21 mouse cellular contexts compared by ENCODE assay signal in genomic region chr17:69059760-69060159, GRCm38 (mm10). TPM values are rescaled to one million over a fixed set of nuclear protein-coding genes. Genes with fewer than 3 reads are reported as not detected.
DNase-seq lines count a peak whose midpoint lies in the region; ATAC-seq lines count a peak whose summit lies in the region.
"Had no signal": no experiment of that assay in that cellular context is flagged by ENCODE, and none has a peak within 500 bp of the region (broad histone marks: within the 10 kb centered on the region; RNA-seq: fewer than 3 reads in every experiment).

No protein-coding gene starts in this region.

- H3K4me1 ChIP-seq in heart, embryonic 10.5 days, result no peaks in the 10 kb centered on the region
- no peaks in the 10 kb centered on the region for H3K4me1 ChIP-seq in heart, embryonic 12.5 days (replicated peaks)
- H3K4me1 ChIP-seq in hindbrain, embryonic 13.5 days (replicated peaks), result no peaks in the 10 kb centered on the region
- H3K4me1 ChIP-seq: embryonic facial prominence, embryonic 10.5 days; embryonic facial prominence, embryonic 12.5 days; forebrain, embryonic 13.5 days; forebrain, embryonic 15.5 days had no signal

- intact Hi-C loops in left cerebral cortex, postnatal 25 days (cut with DNase I), result no loop called here
- intact Hi-C loops in left cerebral cortex, postnatal 36 days (cut with DNase I), result no loop called here

- no peak overlapping the region for H3K27ac ChIP-seq in heart, embryonic 10.5 days
- H3K27ac ChIP-seq in heart, embryonic 12.5 days (ENCODE audit: poor library complexity, severe bottlenecking), result no peak overlapping the region
- H3K27ac ChIP-seq in hindbrain, embryonic 13.5 days, result no peak overlapping the region
- H3K27ac ChIP-seq: embryonic facial prominence, embryonic 10.5 days; embryonic facial prominence, embryonic 12.5 days; forebrain, embryonic 13.5 days; forebrain, embryonic 15.5 days had no signal

- H3K4me2 ChIP-seq in heart, embryonic 12.5 days, result no peak overlapping the region
- H3K4me2 ChIP-seq in hindbrain, embryonic 13.5 days, result no peak overlapping the region
- H3K4me2 ChIP-seq: embryonic facial prominence, embryonic 12.5 days; forebrain, embryonic 13.5 days; forebrain, embryonic 15.5 days had no signal

- no peaks in the 10 kb centered on the region for H3K27me3 ChIP-seq in heart, embryonic 10.5 days (ENCODE audit: insufficient read depth, poor library complexity, severe bottlenecking)
- H3K27me3 ChIP-seq in heart, embryonic 12.5 days (replicated peaks), result no peaks in the 10 kb centered on the region
- no peaks in the 10 kb centered on the region for H3K27me3 ChIP-seq in hindbrain, embryonic 13.5 days
- H3K27me3 ChIP-seq: embryonic facial prominence, embryonic 12.5 days; forebrain, embryonic 13.5 days; forebrain, embryonic 15.5 days had no signal

- 89% methylated on average over 7 of the region's 7 CpGs for WGBS in heart, embryonic 10.5 days
- WGBS in heart, embryonic 12.5 days, result 81% methylated on average over 7 of the region's 7 CpGs
- WGBS in hindbrain, embryonic 13.5 days, result 93% methylated on average over 7 of the region's 7 CpGs

- H3K36me3 ChIP-seq in heart, embryonic 10.5 days, result no peaks in the 10 kb centered on the region
- no peaks in the 10 kb centered on the region for H3K36me3 ChIP-seq in heart, embryonic 12.5 days
- no peaks in the 10 kb centered on the region for H3K36me3 ChIP-seq in hindbrain, embryonic 13.5 days
- H3K36me3 ChIP-seq: embryonic facial prominence, embryonic 10.5 days; embryonic facial prominence, embryonic 12.5 days; forebrain, embryonic 15.5 days had no signal

- no peaks in the 10 kb centered on the region for H3K9me3 ChIP-seq in heart, embryonic 10.5 days
- peaks cover 5% of the 10 kb centered on the region; the same call in 1 of the 2 replicates for H3K9me3 ChIP-seq in heart, embryonic 12.5 days (replicated peaks)
- H3K9me3 ChIP-seq in hindbrain, embryonic 13.5 days, result no peaks in the 10 kb centered on the region
- H3K9me3 ChIP-seq: embryonic facial prominence, embryonic 10.5 days; embryonic facial prominence, embryonic 12.5 days; forebrain, embryonic 13.5 days; forebrain, embryonic 15.5 days had no signal

- H3K9ac ChIP-seq in heart, embryonic 12.5 days, result no peak overlapping the region
- H3K9ac ChIP-seq in hindbrain, embryonic 13.5 days, result no peak overlapping the region
- H3K9ac ChIP-seq: embryonic facial prominence, embryonic 12.5 days; forebrain, embryonic 13.5 days; forebrain, embryonic 15.5 days had no signal

- H3K4me3 ChIP-seq in heart, embryonic 10.5 days, result no peak overlapping the region
- H3K4me3 ChIP-seq in heart, embryonic 12.5 days, result no peak overlapping the region
- no peak overlapping the region for H3K4me3 ChIP-seq in hindbrain, embryonic 13.5 days
- H3K4me3 ChIP-seq: embryonic facial prominence, embryonic 10.5 days; embryonic facial prominence, embryonic 12.5 days; forebrain, embryonic 13.5 days; forebrain, embryonic 15.5 days had no signal

- peak; percentile 31 for DNase-seq in heart, embryonic 10.5 days (ENCODE audit: low spot score)
- peak; percentile 19 to 57 for DNase-seq in left cerebral cortex, postnatal 25 days (ENCODE audit: low spot score in 2 of 2)
- no peak for DNase-seq in left cerebral cortex, postnatal 36 days (ENCODE audit: low spot score in 2 of 2)
- peak; percentile 39 for DNase-seq in right cerebral cortex, adult 18-20 months
- no peak for DNase-seq in right cerebral cortex, postnatal 25 days
- peak; percentile 48 for DNase-seq in telencephalon, adult 2 months (ENCODE audit: low read depth, low spot score)
- DNase-seq: adrenal gland, adult 2 months; adrenal gland, postnatal 10 days; adrenal gland, postnatal 25 days; cerebellum, adult 11-12 months; cerebellum, adult 2 months; cerebellum, adult 9-10 months; cerebellum, postnatal 10 days; cerebellum, postnatal 25 days had no signal

- no peak for ATAC-seq in heart, embryonic 12.5 days (ENCODE audit: insufficient number of reproducible peaks, low FRiP score)
- no peak for ATAC-seq in hindbrain, embryonic 13.5 days (ENCODE audit: low FRiP score)
- ATAC-seq: forebrain, embryonic 13.5 days; forebrain, embryonic 15.5 days had no signal

RNA-seq across cellular contexts. Expression of gene Epb41l3, which starts 15.7 kb away (rescaled TPM):
- 108 and 132 TPM in 2 replicates for polyA plus RNA-seq in heart, embryonic 10.5 days (2016; fragmentation: Nextera tagmentation; extraction: Ambion mirVana)
- polyA plus RNA-seq in heart, embryonic 12.5 days (2016; fragmentation: Nextera tagmentation; extraction: Ambion mirVana), result 140 and 144 TPM in 2 replicates
- total RNA-seq in left cerebral cortex, postnatal 25 days (2021), result 100 to 1,000 TPM; 201 to 208 TPM
- 100 to 1,000 TPM; 218 to 224 TPM for total RNA-seq in left cerebral cortex, postnatal 36 days (2021)
- 73.3 and 75.4 TPM in 2 replicates for polyA plus RNA-seq in hindbrain, embryonic 13.5 days (2015; fragmentation: Nextera tagmentation; extraction: Ambion mirVana)
- total RNA-seq: MEL had no signal

Comparison
In these comparisons a context has a peak if more than half of its experiments do, and no peak if none do; other contexts are left out.
1. DNase-seq: peak in heart, embryonic 10.5 days (single experiment), left cerebral cortex, postnatal 25 days (2 of 2), right cerebral cortex, adult 18-20 months (single experiment) and telencephalon, adult 2 months (single experiment); none in left cerebral cortex, postnatal 36 days (0 of 2) and right cerebral cortex, postnatal 25 days (single experiment).